In genomic region chr16:30875235-30875829, GRCm38 (mm10) we compare ENCODE assay signal across 13 mouse cellular contexts.
DNase-seq lines count a peak whose midpoint lies in the region; ATAC-seq and TF ChIP-seq lines count a peak whose summit lies in the region.
"Had no signal": no experiment of that assay in that cellular context is flagged by ENCODE, and none has a peak within 500 bp of the region (broad histone marks: within the 10 kb centered on the region; RNA-seq: fewer than 3 reads in every experiment).

No protein-coding gene starts in this region.

- no peak overlapping the region for H3K4me2 ChIP-seq in limb, embryonic 12.5 days

- H3K9ac ChIP-seq in limb, embryonic 12.5 days (replicated peaks) = no peak overlapping the region

- no peaks in the 10 kb centered on the region for H3K9me3 ChIP-seq in limb, embryonic 12.5 days

- no peak overlapping the region for H3K27ac ChIP-seq in kidney, adult 2 months (ENCODE audit: insufficient read depth, low read depth, low read length)
- no peak overlapping the region for H3K27ac ChIP-seq in limb, embryonic 12.5 days
- H3K27ac ChIP-seq: left cerebral cortex, adult 2 months had no signal

- no peaks in the 10 kb centered on the region for H3K27me3 ChIP-seq in kidney, adult 2 months (replicated peaks; ENCODE audit: control insufficient read depth, insufficient read depth, low read length)
- H3K27me3 ChIP-seq in limb, embryonic 12.5 days = peaks cover 26% of the 10 kb centered on the region

- H3K4me3 ChIP-seq in kidney, adult 2 months (ENCODE audit: insufficient read depth, low read depth, low read length) = no peak overlapping the region
- H3K4me3 ChIP-seq in limb, embryonic 12.5 days (replicated peaks) = no peak overlapping the region
- H3K4me3 ChIP-seq: left cerebral cortex, adult 2 months had no signal

- no peaks in the 10 kb centered on the region for H3K36me3 ChIP-seq in kidney, adult 2 months (ENCODE audit: control insufficient read depth, insufficient read depth, low read length)
- H3K36me3 ChIP-seq in limb, embryonic 12.5 days = no peaks in the 10 kb centered on the region

- peak; percentile 52; the same call in 1 of the 2 replicates for ATAC-seq in limb, embryonic 12.5 days (ENCODE audit: insufficient number of reproducible peaks, insufficient read depth, low FRiP score, low TSS enrichment, low read depth)
- ATAC-seq in megakaryocyte progenitor cell, adult 5-6 weeks (replicated peaks; ENCODE audit: poor library complexity) = no peak

- TF ChIP-seq CTCF in kidney, adult 2 months (conservative IDR thresholded peaks at IDR 0.05; ENCODE audit: insufficient read depth, insufficient read length, low read depth, low read length) = peak; percentile 35; the same call in 1 of the 2 replicates

- WGBS in kidney, adult 2 months = 51% methylated on average over 7 of the region's 7 CpGs
- 22% methylated on average over 7 of the region's 7 CpGs for WGBS in limb, embryonic 12.5 days

- intact Hi-C loops in left cerebral cortex, postnatal 25 days (cut with DNase I) = no loop called here

- no peak for TF ChIP-seq POLR2A in kidney, adult 2 months (IDR thresholded peaks at IDR 0.05; ENCODE audit: low read depth, low read length)

- peak; percentile 21 for DNase-seq in embryo, embryonic 10.5 days (ENCODE audit: low spot score)
- DNase-seq in embryo, embryonic 10 days (ENCODE audit: low spot score) = no peak
- DNase-seq in kidney, adult 2 months = peak; percentile 41
- no peak for DNase-seq in kidney, adult 18-20 months
- DNase-seq in hindlimb bud, embryonic 11.5 days (ENCODE audit: extremely low spot score, low read depth, low spot score) = peak; percentile 31
- no peak for DNase-seq in left cerebral cortex, postnatal 25 days (ENCODE audit: low spot score in 2 of 2)
- DNase-seq: B cell, adult 2 months; lung, adult 18-20 months; right cerebral cortex, postnatal 25 days; thymus, postnatal 14 days had no signal

- H3K4me1 ChIP-seq in kidney, adult 2 months (ENCODE audit: control insufficient read depth, insufficient read depth, low read length) = peaks cover 5% of the 10 kb centered on the region; the same call in 1 of the 2 replicates
- H3K4me1 ChIP-seq in limb, embryonic 12.5 days (replicated peaks) = peaks cover 39% of the 10 kb centered on the region

Comparison
In these comparisons a context has a peak if more than half of its experiments do, and no peak if none do; other contexts are left out.
1. DNase-seq: peak in embryo, embryonic 10.5 days (single experiment), kidney, adult 2 months (single experiment) and hindlimb bud, embryonic 11.5 days (single experiment); none in embryo, embryonic 10 days (single experiment), kidney, adult 18-20 months (single experiment) and left cerebral cortex, postnatal 25 days (0 of 2).